Mouse (Mus musculus) right cerebral cortex, postnatal 36 days (tissue): ENCODE measurements around the gene Dctn2.
"Not testable (repeated sequence)": the region's sequence is repeated elsewhere in the genome, so short reads cannot be mapped to it uniquely, and the experiment has no call there.

ENCODE experiments used
- DNase-seq, 2 experiments: peaks; one replicate each; pipeline ENCODE4 v3.0.0; 2022; ENCODE audit warnings: low spot score in 2 of 2, mixed read lengths in 1 of 2

Gene Dctn2

DNA sequence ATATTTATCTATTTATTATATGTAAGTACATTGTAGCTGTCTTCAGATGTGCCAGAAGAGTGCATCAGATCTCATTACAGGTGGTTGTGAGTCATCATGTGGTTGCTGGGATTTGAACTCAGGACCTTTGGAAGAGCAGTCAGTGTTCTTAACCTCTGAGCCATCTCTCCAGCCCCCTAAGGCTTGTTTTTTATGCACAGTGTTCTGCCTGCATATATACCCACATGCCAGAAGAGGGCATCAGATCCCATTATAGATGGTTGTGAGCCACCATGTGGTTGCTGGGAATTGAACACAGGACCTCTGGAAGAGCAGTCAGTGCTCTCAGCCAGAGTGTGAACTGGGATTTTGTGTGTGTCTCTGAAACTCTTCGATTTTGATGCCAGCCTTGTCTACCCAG, 48.8 kb downstream of the Dctn2 start:
- DNase-seq = not testable (repeated sequence)

DNA sequence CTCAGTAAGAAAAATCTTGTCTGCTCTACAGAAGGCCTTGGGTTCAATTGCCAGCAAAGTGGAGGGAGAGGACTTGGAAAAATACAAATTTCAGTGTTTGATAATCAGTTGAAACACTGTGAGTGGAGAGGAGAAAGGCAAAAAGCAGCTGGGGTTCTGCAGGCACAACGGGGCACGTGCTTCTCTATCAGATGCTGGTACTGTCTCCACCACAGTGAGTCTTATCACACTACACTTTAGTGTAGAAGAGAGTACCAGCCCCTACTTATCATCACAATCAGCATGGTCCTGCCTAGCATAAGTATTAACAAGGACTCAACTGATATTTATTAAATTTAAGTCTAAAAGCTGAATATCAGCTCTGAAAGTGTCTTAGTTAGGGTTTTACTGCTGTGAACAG, 51.1 kb downstream of the Dctn2 start:
- no peak for DNase-seq

DNA sequence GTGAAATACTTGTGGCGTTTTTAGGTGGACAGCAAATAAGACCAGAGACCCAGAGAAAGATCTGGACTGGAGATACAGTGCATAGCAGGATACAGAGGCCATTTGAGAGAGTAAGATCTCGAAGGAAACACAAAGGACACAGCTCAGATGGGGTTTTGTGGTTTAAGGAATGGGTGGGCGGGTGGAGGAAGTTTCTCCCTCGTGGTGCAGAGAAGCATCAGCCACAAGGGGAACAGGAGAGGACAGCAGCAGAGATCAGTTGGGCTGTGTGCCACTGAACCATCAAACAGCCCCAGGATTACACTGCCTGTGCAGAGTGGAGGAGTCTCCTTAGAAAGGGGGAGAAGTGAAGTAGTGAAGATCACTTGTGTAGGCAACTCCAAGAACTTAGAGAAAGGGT, 51.8 kb downstream of the Dctn2 start:
- DNase-seq = no peak

DNA sequence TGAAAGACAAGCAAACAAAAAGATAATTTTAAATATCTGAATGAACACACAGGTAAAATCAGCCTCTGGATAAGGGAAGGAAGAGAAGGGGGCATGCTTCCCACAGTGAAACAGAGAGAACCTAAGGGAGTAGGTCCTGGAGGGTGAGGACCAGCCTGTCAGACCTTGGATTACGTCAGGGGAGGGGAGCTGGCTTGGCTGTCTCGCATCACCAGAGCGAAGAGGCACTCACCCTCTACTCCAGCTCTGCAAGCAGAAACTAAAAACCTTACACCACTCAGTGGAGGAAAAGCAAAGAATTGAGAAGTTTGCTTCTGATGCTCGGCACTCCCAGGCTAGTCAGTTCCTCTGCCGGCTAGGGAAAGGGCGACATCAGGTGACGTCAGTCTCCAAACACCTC, 53.8 kb downstream of the Dctn2 start:
- no peak for DNase-seq

DNA sequence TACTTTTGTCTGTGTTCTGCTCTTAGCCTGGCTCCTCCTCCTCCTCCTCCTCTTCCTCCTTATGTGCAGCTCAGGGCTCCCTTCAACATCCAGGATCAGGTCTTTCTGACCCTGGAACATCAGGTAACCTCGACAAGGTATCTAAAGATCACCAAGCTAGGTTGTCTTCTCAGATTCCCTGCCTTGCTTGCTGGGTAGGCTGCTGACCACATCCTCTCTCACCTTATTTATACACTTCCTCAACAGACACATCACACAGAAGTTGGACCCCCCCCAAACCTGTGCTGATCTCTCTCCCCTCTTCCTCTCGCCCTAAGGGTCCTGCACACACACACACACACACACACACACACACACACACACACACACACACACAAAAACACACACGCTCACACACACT, 55.5 kb downstream of the Dctn2 start, which contains the start of gene Arhgap9:
Gene Arhgap9, plus strand, starts transcription at position 344 of the 400 bp plus-strand sequence.
- DNase-seq = no peak

DNA sequence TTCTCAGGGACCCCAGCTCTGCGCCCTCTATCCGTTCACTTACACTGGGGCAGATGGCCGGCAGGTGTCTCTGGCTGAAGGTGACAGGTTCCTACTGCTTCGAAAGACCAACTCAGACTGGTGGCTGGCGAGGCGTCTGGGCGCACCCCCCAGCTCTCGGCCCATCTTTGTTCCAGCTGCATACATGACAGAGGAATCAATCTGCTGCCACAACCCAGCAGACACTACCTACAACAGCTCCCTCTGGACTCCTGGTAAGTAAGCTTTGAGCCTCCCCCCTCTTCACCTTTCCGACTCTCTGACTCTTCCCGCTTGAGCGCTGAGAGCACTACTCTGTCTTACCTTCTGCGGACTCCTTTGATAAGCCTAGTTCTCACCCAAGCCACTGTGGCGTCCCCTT, 56.0 kb downstream of the Dctn2 start:
- no peak for DNase-seq

DNA sequence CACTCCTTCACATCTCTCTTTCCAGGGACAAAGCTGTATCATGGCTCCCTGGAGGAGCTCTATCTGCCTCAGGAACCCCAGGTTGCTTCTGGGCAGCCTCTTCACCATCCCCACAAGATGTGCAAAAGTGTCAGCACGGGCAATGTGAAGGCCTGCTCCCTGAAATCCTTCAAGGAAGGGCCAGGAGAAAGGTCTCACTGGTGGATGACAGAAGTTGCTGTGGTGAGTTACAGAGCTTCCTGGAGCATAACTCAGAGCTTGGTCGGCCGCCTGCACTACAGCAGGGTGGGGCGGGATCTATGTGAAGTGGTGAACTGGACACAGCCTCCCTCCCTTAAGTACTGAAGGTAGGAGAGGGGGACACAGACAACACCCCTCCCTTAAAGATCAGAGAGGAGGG, 56.5 kb downstream of the Dctn2 start:
- DNase-seq = no peak

DNA sequence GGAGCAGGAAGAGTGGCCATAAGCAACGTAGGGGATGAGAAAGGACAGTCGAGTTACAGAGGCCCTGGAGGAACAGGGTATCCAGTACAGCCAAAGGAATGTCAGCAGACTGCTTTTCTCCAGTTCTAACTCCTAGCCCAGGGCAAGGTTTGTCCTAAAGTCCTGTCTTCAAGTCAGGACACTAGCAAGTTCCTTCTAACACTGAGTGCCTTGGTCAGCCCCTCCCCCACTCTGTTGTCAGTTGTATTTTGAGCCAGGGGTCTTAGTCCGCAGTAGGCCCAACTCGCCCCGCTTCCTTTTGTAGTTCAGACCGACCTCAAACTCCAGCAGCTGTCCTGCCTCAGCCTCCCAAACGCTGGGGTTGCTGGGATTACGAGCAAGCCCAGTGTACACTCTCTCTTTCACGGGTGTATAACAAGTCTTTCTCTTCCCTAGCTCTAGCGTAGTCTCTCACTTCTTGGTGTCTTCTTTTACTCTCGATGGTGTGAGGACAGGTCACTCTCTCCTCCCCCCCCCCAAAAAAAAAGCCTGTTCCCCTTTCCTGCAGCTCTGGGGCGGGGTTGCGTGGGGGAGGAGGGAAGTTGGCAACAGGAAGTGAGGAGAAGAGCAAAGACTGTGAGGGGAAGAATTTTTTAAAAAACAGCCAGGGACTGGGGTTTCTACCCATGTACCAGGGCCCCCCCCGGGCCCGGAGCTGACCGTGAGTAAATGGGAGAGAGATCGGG, 57.1 kb downstream of the Dctn2 start:
- no peak for DNase-seq

DNA sequence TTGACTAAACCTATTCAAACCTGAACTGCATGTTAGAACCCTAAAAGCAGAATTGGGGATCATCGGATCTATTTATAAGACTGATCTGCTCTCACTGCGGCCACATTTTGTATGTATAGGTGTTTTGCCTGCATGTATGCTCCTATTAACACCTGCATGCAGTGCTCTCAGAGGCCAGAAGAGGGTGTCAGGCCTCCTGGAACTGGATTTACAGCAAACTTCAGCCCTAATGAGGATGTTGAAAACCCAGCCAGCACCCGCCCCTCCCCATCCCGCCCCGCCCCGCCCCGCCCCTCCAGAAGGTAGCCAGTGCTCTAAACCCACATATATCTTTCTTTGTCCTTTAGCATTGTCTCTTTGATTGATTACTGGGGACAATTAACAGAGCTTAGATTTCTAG, 58.3 kb downstream of the Dctn2 start:
- DNase-seq = no peak

DNA sequence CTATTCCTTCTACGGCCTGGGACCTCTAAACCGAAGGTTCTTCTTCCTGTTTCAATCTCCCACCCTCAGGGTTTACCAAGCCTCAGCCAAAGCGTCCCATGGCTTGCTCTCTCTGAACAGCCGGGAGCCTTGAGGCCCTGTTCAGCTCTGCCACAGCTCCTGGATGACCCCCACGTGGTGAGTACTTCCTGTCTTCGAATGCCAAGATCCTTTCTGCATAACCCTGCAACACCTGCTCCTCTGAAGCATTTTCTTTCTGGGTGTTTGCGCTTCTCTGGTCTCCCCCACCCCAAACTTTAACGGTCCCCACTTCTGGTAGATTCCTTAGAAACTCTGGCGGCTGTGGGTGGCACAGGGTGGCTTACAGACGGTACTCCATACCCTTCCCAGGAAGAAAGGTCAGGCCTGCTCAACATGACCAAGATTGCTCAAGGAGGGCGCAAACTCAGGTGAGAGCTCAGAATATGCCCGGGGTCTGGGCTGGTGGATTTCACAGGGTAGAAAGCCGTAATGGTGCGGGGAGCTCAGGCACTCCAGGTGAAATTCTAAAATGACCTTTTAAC, 59.4 kb downstream of the Dctn2 start:
- no peak for DNase-seq

DNA sequence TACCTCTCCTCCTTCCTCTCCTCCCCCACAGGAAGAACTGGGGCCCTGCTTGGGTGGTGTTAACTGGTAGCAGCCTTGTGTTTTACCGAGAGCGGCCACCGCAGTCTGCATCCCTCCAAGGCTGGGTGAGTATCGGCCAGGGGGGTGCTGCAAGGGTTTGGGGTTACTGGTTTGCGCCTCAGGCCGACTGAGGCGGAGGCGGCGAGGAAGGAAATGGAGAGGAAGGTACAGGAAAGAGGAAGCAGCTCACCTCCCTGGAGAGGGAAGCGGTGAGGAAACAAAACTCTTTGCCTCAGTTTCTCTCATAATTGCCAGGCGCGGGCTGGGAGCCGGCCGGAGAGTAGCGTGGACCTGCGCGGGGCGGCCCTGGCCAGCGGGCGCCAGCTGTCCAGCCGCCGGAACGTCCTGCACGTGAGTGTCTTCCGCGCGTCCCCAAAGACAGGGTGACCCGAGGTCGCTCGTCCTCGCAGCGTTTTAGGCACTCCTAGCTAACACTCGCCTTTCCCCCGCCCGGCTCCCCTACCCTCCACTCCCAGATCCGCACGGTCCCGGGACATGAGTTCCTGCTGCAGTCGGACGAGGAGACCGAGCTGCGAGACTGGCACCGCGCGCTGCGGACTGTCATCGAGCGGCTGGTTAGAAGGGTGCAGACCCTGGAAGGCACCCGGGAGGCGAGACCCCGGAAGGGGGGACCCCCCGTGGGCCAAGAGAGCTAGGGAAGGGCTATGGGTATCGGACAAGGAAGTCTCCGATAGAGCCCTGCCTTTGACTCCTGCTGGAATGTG, 60.0 kb downstream of the Dctn2 start:
- no peak for DNase-seq

DNA sequence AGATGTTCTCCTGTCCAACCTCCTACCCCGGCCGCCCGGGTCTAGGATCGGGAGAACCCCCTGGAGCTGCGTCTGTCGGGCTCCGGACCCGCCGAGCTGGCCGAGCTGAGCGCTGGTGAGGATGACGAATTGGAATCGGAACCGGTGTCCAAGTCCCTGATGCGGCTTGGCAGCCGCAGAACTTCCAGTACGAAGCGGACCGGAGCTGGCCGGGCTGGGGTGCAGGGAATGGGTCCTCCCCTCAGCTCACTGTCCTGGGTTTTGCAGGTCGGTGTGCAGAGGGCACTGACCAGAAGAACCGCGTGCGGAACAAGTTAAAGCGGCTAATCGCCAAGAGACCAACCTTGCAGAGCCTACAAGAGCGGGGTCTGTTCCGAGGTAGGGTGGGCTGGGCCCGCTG, 60.7 kb downstream of the Dctn2 start:
- DNase-seq = no peak

DNA sequence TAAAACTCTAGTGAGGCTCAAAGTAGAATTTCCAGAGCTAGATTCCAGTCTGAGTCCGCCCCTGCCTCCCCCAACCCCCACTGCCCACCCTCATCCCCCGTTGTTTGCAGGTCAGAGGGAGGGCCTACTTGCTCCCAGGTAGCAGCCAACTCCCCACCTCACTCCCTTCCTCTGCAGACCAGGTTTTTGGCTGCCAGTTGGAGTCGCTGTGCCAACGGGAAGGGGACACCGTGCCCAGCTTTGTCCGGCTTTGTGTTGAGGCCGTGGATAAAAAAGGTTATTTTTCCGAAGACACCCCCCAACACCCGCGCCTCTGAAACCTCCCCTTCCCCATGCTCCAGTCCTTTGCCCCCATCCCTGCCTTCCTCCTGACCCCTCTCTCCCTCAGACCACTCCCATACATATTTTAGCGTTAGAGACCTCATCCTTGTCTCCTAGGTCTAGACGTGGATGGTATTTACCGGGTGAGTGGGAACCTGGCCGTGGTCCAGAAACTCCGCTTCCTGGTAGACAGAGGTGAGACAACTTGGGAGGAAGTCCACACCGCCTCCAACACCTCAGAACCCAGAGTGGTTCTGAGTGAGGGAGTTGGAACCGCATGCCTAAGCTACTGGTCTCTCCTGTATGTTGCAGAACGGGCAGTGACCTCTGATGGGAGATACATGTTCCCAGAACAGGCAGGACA, 61.4 kb downstream of the Dctn2 start:
- DNase-seq = no peak

DNA sequence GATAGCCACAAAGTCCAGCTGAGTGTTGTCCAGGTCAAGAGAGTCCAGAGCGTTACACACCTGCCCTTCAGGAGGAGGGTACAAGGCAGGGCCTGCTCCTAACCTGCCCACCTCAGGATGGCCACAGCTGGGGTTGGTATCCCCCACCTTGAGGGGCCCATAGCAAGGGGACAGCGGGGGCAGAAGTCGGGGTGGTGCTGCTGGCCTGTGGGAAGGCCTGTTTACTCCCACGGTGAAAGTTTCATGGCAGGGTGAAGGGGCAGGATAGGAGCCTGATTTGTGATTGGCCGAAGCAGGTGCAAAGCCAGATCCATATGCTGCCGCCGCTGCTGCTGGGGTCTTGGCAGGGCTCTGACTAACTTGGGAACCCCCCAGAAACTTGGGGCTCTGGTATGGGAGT, 64.0 kb downstream of the Dctn2 start:
- DNase-seq = no peak
